Mouse (Mus musculus): Measurements from ENCODE around the gene Zfp292.

GRCm38 (mm10) chr4:34785646-34786045 is 97.1 kb downstream of the Zfp292 start:
- TF ChIP-seq POLR2A (IDR thresholded peaks at IDR 0.05; ENCODE audit: control insufficient read depth in 1 of 2, insufficient read depth in 1 of 2, low read depth in 1 of 2, low read length in 2 of 2, poor library complexity in 1 of 2), result no peak
- no peak for TF ChIP-seq CTCF (IDR thresholded peaks at IDR 0.05 in 2 of 3, conservative IDR thresholded peaks at IDR 0.05 in 1 of 3; ENCODE audit: control insufficient read depth in 1 of 3, insufficient read depth in 1 of 3, low read depth in 2 of 3, low read length in 3 of 3, poor library complexity in 1 of 3, severe bottlenecking in 1 of 3)
- TF ChIP-seq NELFE (IDR thresholded peaks at IDR 0.05; ENCODE audit: low read depth, low read length), result no peak
- no peak for TF ChIP-seq GATA1 (IDR thresholded peaks at IDR 0.05; ENCODE audit: low read depth, low read length)
- TF ChIP-seq BHLHE40 (IDR thresholded peaks at IDR 0.05; ENCODE audit: borderline replicate concordance, low read depth, low read length), result no peak
- TF ChIP-seq POLR2AphosphoS2 (IDR thresholded peaks at IDR 0.05; ENCODE audit: low read length), result no peak
